Mouse (Mus musculus) lung, postnatal 25 days (tissue): ENCODE measurements around the gene Lin28b.
"Not testable (repeated sequence)": the region's sequence is repeated elsewhere in the genome, so short reads cannot be mapped to it uniquely, and the experiment has no call there.

Experiments used
- DNase-seq: peaks from one replicate; pipeline ENCODE4 v3.0.0; 2022; ENCODE audit warnings: low spot score

Lin28b gene

GRCm38 (mm10) chr10:45411741-45412140, 74.5 kb downstream of the Lin28b start:
- no peak for DNase-seq

DNA sequence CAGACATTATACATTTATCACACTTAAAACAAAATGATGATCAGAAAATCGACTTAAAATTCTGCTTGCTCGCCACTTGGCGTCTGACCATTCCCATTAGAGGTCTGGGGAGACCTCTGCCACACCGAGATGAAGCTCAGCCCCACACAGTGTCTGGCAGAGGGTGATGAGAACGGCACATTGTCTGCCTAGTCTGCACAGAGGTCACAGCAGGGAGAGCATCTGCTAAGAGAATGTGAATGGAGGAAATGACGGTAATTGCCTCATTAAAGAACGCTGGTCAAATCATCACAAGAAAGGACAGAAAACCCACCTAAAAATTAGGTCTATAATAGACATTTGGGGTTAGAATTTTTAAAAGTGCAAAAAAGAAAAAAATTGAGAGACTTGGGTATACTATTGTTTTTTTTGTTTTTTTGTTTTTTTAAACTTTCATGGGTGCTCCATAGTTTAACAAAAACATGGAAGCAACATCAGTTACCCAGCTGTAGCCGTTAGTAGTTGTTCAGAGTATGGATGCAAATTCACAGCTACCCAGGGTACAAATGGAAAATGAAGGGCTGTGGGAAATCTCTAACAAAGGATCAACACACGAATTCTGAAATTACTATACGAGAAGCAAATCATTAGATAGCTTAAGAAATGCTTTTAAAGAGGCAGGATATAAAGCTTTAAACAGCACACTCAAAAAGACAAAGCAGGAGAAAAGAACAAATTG, 75.4 kb downstream of the Lin28b start:
- DNase-seq: no peak

DNA sequence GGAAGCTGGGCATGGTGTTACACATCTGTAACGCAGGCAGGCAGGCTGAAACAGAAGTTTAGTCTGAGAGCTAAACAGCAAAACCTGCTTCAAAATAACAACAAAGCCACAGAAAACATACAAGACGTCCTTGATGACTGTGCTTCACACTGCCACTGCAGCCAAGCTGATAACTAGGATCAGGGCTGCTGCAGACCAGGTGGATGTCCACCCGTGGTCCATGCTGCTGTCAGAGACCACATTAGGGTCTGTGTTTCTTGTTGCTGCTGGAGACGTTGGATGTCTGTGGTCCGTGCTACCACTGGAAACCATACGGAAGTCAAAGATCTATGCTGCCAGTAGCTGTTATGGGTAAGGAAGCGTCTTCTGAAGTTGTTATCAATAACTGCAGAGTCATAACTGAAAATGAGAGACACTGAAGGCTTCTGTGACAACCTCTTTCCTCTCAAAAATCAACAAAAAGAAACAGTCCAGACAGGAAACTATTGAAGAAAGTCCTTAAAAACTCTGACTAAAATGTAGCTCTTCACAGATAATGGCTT, 86.4 kb downstream of the Lin28b start:
- DNase-seq: no peak

GRCm38 (mm10) chr10:45398211-45398610, 88.0 kb downstream of the Lin28b start:
- no peak for DNase-seq

DNA sequence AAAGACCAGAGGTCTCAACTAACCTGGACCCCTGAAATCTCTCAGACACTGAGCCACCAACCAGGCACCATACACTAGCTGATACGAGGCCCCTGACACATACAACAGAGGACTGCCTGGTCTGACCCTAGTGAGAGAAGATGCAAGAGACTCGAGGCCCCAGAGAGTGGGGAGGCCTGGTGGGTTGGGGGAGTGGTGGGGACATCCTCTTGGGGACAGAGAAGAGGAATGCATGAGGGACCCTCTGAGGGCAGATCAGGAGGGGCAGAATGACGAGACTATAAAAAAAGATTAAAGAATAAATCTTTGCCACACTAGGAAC, 103.6 kb downstream of the Lin28b start:
- DNase-seq: no peak

DNA sequence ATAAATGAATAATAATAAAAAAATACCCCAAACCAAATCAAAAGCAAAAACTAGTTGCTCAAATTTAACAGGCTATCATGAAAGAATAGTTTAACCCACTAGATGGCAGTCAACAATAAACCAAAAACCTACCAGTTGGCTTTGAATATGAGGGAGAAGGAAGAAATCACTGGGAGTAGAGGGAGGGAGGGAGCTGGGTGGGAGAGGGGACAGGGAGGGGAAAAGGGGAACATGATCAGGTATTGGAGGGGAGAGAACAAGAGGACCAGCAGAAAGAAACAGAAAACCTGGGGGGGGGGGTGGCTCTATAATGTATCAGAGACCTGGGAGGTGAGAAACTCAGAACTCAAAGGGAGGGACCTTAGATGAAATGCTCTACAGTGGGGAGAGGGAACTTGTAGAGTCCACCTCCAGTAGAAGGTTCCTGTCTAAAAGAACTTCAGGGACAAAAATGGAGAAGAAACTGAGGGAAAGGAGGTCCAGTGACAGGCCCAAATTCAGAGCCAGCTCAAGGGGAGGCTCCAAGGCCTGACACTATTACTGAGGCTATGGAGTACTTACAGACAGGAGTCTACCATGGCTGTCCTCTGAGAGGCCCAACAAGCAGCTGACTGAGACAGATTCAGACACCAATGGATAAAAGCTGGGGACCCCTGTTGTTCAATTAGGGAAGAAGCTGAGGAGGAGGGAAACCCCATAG, 104.1 kb downstream of the Lin28b start:
- no peak for DNase-seq

DNA sequence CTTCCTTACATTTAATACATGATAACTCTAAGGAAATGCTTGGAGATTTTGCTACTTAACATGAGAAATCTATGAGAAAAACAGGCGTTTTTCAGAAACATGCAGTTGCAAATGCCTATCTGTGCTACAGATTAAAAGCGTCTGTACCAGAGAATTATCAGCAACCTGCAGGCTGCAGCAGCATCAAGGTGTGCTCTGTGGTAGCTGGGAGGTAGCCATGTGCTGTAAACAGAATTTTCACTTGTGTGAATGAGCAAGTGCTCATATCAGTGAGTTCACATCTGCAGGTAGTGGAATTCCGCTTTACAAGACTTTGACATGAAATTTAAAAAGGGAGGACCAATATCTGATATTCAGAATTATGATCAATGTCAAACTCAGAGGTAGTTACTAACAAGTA, 107.9 kb downstream of the Lin28b start:
- DNase-seq: no peak

DNA sequence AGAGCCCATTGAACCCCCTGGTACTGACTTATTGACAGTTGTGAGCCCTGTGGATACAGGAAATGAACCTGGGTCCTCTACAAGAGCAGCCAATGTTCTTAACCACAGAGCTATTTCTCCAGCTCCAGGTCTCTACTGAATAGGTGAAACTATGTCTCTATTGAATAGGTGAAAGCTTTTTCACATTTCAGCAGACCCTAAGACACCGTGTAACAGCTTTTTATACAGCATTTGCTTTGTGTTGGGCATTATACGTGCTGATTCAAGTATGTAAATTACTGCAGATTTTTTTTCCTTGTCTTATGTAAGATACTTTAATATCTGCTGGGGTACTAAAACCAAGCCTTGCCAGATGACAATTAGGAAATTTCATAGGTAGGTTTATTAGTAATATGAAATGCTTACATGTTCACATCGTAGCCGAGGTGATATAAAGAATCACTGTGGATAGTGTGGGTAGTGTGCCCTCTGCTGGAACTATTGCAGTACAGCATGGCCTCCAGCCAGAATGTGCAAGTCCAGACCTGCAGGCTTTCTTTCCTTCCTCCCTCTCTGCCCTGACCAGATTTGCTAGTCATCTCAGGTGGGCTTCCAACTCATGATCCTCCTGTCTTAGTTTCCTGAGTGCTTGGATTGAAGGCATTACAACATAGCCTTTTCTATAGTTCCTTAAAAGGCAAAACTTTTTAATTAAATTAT, 113.1 kb downstream of the Lin28b start:
- peak; percentile 46 for DNase-seq

- DNase-seq: no peak
These were observed 115.7 kb downstream of the Lin28b start for GRCm38 (mm10) chr10:45370545-45370944.

GRCm38 (mm10) chr10:45369639-45370038, 116.6 kb downstream of the Lin28b start:
- no peak for DNase-seq

GRCm38 (mm10) chr10:45366987-45367705, 119.0 kb downstream of the Lin28b start:
- DNase-seq: no peak

DNA sequence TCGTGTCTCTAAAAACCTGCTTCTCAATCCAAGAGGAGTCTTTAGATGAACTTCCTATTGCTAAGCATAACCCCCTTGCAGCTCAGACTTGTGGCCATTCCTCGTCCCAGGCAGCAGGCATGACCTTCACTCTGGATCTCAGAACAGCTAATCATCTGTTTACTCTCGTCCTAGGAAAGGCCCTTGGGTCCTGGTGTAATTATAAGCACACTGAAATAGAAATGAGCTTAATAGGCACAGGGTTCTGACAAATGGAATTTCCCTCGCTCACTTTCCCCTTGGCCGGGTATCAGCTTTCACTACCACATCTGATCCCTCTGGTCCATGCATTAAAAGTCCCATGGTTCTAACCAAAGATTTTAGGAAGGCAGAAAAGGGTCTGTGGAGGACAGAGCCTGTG, 122.8 kb downstream of the Lin28b start:
- no peak for DNase-seq

DNA sequence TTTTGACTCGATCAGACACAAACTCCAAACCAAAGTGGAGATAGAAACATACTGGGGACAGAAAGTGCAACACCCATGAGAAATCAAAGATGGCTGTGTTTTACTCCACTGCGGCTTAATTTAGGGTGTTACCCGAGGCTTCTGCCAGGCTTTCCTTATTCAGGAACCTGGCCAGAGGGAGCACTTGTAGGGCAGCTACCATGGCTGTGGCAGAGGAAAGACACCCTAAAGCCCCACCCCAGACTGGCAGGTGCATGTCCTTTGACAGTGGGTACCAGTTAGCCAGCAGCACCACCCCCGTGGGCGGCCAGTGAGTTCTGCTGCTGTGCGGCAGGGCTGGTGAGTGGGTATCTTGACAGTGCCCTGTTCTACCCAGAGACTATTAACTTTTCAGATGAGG, 130.1 kb downstream of the Lin28b start:
- DNase-seq: no peak

GRCm38 (mm10) chr10:45348143-45348542, 138.1 kb downstream of the Lin28b start:
- DNase-seq: not testable (repeated sequence)

DNA sequence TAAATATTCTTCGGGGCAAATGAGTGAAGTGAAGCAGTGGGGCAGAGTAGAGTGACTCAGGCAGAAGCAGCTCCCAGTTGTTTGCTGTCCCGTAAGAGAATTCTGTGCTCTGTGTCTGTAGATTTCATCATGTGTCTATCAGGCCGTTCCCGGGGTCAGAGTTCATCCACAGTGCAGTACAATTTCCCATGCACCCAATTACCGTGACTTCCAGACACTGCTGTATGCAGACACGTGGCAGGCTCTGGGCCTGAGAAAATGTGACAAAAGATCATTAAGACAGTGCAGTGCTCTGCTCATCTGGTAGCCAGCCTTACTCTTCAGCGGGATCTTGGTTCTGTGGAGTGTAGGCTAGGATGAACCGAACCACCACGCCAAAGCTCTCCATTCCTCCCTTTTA, 141.0 kb downstream of the Lin28b start:
- no peak for DNase-seq

DNA sequence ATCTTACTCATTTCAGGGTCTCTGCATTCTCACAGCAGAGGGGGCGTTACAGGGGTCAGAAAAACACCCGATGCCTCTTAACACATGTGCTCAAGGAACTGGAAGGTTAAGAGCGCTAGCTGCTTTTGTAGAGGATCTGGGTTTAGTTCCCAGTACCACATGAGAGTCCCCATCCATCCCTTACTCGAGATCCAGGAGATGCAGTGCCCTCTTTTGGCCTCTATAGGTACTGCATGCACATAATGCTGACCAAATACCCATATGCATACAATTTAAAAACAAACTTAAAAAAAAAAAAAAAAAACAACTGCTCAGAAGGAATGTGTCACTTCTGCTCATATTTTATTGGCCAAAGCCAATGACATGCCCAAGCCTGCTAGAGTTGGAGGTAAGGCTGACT, 141.8 kb downstream of the Lin28b start:
- no peak for DNase-seq

DNA sequence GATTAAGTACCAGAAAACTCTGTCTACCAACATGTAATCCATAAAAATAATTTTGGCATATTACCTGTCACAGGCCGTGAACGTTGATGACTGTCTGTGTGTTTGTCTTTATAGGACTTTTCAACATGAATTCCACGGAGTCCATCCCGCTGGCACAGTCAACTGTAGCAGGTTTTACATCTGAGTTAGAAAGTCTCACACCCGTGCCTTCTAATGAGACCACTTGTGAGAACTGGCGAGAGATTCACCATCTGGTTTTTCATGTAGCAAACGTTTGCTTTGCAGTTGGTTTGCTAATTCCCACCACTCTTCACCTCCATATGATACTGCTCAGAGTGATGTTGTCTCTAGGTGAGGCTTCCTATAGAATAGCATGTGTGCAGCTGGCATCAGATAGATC, 147.1 kb downstream of the Lin28b start:
- no peak for DNase-seq

DNA sequence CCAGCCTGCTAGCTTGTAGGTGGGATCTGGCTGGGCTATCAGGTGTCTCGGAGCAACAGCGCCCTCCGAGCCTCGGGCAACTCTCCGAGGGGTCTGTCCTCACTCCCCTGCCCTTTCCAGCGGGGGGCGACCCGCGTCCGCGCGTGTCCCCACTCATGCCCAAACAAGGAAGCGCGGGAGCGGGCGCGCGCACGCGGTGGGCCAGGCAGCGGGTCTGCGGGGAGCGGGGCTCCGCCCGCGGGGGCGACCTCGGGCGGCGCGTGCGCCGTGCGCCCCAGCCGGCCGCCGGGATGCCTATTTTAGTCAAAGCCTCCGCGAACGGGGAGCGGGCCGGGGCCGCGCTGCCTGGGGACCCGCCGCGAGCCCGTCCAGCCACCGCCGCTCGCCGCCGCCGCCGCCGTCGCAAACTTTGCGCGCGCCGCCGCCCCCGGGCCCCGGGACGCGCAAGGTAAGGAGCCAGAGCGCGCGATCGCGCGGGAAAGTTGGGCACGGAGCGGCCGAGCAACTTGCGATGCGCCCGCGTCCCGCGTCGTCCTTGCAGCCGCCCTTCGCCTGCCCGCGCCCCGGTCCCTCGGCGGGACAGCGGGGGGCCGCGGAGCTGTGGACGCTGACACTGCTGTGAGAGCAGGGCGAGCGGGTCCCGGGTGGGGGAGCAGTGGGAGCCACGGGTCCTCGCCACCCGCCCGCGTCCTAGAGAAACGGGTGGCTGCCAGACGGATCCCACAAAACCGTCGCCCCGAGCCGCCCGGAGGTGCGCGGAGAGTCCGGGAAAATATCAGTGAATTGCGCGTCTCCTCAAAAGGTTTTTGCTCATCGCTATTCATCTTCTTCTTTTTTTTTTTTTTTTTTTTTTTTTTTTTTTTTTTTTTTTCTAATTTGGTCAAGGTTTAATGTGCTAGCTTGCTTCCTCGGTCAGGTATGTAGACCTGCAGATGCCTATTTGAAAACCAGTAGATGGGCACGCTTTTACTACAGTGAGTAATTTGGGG, 150.5 kb downstream of the Lin28b start, which contains the start of gene Bves:
Gene Bves, plus strand, starts transcription at position 339 of the 989 bp plus-strand sequence.
- DNase-seq: no peak

DNA sequence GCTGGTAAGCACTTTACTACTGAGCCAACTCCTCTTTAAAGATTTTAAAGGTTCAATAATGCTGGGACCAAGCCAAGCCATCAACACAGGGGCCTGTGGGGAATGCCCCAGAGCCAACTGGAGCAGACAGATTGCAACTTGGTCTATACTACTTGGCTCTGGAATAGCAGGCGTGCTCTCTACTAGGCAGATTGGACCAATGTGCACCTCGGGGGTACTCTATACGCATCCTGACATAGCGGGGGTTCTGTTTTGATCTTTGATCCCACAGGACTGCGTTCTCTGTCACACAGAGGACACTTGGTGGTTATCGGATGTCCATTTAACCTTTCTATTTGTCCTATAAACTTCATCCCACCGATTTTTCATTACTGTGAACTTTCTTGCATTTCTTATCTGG, 151.3 kb downstream of the Lin28b start:
- DNase-seq: no peak

DNA sequence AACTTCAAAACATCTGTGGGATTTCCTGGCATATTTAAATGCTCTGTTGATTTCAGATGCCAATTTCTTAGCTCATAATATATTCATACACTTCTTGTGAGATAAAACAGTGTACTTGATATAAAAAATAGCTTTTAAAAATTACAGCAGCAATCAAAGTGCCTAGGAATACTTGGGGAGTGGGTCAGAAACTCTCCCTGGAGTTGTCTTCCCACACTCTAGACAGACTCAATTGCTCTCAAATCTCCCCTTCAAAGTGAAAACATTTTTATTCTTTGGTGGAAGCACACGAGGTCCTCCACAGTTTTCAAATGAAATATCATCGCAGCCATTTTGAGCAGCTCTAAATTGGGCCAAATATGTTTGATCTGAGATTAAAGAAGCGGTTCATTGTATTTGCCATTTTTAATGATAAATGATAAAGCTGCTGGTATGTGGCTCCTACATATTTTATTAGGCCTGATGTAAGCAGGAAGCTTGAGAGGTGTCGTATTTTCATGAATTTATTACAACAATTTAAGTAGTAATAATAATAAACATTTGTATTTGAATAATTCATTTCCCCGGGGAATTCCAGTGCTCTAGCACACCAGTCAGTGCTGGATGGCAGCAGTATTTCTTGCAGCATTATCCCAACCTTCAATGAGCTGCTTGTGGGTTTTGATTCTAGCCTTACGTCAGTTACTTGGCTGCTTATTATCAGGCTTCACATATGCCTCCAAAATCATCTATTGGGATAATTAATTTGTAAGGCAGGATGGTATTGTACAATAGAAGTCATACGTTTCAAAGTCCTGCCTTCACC, 157.8 kb downstream of the Lin28b start:
- no peak for DNase-seq
